Mouse (Mus musculus) right cerebral cortex, adult 2 months (tissue): ENCODE measurements at regions not wholly inside any gene's neighbourhood (a gene's known extent, or its start where the extent isn't known, plus 50 kb on each side); places are given as distances from the start of the nearest gene placed in this dataset.

ENCODE experiments used
- DNase-seq, 2 experiments: peaks; one replicate each; pipeline ENCODE4 v3.0.0; 2021 to 2022; ENCODE audit warnings: low spot score in 2 of 2

- no peak for DNase-seq
Observed at GRCm38 (mm10) chr10:104367219-104367618, 173.4 kb downstream of the Gm4340 start.

DNA sequence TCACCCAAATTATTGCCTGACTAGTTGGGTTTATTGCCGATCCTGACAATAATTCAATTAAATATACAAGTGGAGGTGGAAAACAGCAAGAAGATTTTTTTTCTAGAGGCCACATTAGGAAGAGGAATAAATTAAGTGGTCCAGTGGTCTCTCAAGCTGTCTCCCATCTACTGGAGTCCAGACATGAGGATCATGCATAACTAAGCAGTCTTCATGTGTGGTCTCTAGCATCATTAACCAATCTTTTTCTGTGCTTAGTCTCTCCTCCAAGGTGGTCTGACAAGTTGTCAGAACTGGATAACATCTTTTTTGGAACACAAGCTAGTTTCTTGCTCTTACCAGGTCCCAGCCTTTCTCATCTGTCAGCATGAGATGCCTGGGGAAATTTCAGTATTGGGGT lies 180.7 kb downstream of the Gm4340 start:
- no peak for DNase-seq

DNA sequence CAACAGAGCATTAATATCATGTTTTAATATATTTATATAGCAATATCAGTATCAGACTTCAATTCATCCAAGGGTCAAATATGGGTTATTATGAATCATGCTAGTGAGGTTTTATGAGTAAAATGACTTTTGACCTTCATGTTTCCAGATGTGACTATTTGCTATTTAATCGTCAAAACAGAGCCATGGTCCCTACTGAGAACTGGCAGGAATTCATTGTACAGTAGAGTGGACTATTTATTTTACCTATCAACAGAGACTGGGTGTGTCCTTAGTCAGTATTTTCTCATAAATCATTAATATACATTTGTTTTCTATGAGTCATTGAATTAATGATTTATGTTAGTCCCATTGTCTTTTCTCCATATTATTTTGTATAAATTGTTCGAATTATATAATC lies 194.4 kb downstream of the Gm4340 start:
- no peak for DNase-seq

DNA sequence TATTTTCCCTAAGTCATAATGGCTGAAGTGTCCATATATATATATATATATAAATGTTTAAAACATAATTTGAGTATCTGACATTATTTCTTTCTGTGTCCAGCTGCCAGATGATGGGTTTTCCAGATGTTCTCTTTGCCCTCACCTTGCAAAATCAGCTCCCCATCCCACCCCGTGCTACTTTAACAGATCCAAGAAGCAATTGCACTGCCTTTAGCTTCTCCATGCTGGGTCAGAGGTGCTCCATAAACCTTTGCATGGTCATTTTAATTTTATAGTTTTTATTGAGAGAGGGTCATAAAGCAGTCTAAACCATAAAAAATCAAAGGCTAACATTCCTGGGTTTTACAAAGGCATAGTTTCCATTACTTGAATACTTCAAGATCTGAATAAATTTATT lies 201.9 kb downstream of the Gm4340 start:
- DNase-seq, result no peak

DNA sequence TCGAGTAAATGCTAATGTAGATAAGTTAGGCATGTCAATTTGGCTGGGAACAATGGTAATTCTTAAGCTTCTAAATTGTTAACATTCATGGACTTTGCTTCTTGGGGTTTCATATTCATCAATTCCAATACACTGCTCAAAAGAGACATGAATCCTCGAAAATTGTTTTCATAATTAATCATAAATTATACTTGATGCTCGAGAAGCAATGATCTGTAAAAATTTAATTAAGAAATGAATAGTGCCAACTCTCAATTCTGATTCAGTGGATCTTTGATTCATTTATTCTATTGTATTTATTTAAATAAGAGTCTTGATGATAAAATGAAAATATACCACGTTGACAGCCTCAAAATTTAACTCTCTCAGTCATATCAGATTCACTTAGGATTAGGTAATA lies 214.9 kb downstream of the Gm4340 start:
- no peak for DNase-seq

DNA sequence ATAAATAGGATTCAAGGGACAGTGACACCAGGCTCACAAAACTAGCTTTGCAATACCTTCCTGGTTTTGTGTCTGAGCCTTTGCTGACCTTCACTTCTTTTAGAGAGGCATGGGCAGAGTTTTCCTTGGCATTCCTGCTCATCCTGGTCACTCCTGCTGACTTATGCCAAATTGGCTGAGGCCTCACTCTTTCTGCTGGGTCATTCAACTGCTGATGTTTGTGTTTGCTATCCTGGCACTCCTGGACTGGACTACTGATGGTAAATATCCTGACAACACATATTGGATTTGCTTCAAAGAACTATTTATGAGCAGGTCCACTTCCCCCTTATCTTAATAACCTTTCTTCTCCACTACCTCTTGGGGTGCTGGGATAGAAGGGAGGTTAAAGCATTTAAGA lies 228.7 kb downstream of the Gm4340 start:
- no peak for DNase-seq

GRCm38 (mm10) chr10:104423161-104423560 lies 229.3 kb downstream of the Gm4340 start:
- no peak for DNase-seq

DNA sequence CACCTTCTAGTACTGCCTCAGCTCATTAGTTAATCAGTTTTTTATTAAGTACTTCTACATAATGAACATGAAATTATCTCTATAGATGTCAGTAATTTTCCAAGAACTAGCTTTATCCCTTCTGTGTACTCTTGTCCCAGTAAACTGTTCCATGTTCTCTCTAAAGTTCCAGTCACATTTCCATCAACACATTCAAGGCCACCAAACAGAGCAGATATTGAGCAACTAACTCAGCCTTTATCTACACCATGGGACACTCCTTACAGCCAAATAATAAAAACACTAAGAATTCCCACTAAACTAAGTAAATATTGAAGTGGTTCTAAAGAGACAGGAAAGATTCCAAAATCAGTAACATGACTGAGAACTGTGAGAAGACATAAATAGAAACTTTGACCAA lies 229.9 kb downstream of the Gm4340 start:
- DNase-seq, result no peak

GRCm38 (mm10) chr10:104444926-104445325 lies 251.1 kb downstream of the Gm4340 start:
- peak in 1 of 2 experiments; percentile 7 for DNase-seq

GRCm38 (mm10) chr10:104455549-104456351 lies 261.9 kb downstream of the Gm4340 start:
- DNase-seq, result peak in 1 of 2 experiments; percentile 5

GRCm38 (mm10) chr10:104456352-104456725 lies 262.5 kb downstream of the Gm4340 start:
- DNase-seq, result no peak

- no peak for DNase-seq
Observed at GRCm38 (mm10) chr10:104486226-104486944, 292.5 kb downstream of the Gm4340 start.

- DNase-seq, result no peak
Observed at GRCm38 (mm10) chr10:104489301-104489700, 295.5 kb downstream of the Gm4340 start.

- DNase-seq, result no peak
Observed at GRCm38 (mm10) chr10:104490943-104491631, 297.2 kb downstream of the Gm4340 start.
